Mouse (Mus musculus): ENCODE data around the gene Magi2. TPM values are rescaled to one million over a fixed set of nuclear protein-coding genes. Genes with fewer than 3 reads are reported as not detected.
A peak's percentile ranks its signal among the peaks of the same experiment; 100 is the strongest.
"Not testable (repeated sequence)": the region's sequence is repeated elsewhere in the genome, so short reads cannot be mapped to it uniquely, and the experiment has no call there.

The Magi2 gene
- polyA plus RNA-seq, 1 experiment from 2014 or later = 37.7 TPM

- peak overlapping the region; percentile 81 for H3K9ac ChIP-seq (replicated peaks; ENCODE audit: low read depth, low read length)
- H3K4me2 ChIP-seq (ENCODE audit: low read length) = peak overlapping the region; percentile 62
Observed at GRCm38 (mm10) chr5:20702480-20703303, 1475.9 kb downstream of the Magi2 start.

GRCm38 (mm10) chr5:20703304-20703700, 1476.5 kb downstream of the Magi2 start:
- H3K4me1 ChIP-seq (replicated peaks; ENCODE audit: control insufficient read depth, insufficient read depth, low read length) = peaks cover 10% of the 10 kb centered on the region
- WGBS = 31% methylated on average over 5 of the region's 5 CpGs
- H3K4me2 ChIP-seq (ENCODE audit: low read length) = peak overlapping the region; percentile 62
- 0 out of 2 replicates have a peak, but pooled peaks cover 2% of the 10 kb centered on the region for H3K36me3 ChIP-seq (ENCODE audit: control insufficient read depth, insufficient read depth)
- H3K4me3 ChIP-seq (replicated peaks; ENCODE audit: low read length) = peak overlapping the region; percentile 64
- ATAC-seq = no peak
- no peaks in the 10 kb centered on the region for H3K9me3 ChIP-seq (ENCODE audit: control insufficient read depth, low read length)
- peak overlapping the region; percentile 81; the same call in 1 of the 2 replicates for H3K9ac ChIP-seq (replicated peaks; ENCODE audit: low read depth, low read length)
- H3K27me3 ChIP-seq (replicated peaks; ENCODE audit: control insufficient read depth, insufficient read depth, low read length) = no peaks in the 10 kb centered on the region
- no peak overlapping the region; the same call in 1 of the 2 replicates for H3K27ac ChIP-seq (ENCODE audit: low read length)

More at GRCm38 (mm10) chr5:20702480-20703303, 1475.9 kb downstream of the Magi2 start:
- no peaks in the 10 kb centered on the region for H3K9me3 ChIP-seq (ENCODE audit: control insufficient read depth, low read length)
- peak overlapping the region; percentile 64 for H3K4me3 ChIP-seq (replicated peaks; ENCODE audit: low read length)
- peaks cover 10% of the 10 kb centered on the region for H3K4me1 ChIP-seq (replicated peaks; ENCODE audit: control insufficient read depth, insufficient read depth, low read length)
- no peaks in the 10 kb centered on the region for H3K27me3 ChIP-seq (replicated peaks; ENCODE audit: control insufficient read depth, insufficient read depth, low read length)
- WGBS = under 1% methylated on average over 46 of the region's 57 CpGs
- ATAC-seq = peak; percentile 51
- peak overlapping the region; percentile 98 for H3K27ac ChIP-seq (ENCODE audit: low read length)
- H3K36me3 ChIP-seq (ENCODE audit: control insufficient read depth, insufficient read depth) = 0 out of 2 replicates have a peak, but pooled peaks cover 2% of the 10 kb centered on the region

- no peak overlapping the region for H3K4me2 ChIP-seq (ENCODE audit: low read length)
- WGBS = 90% methylated on average over 13 of the region's 13 CpGs
- H3K27ac ChIP-seq (ENCODE audit: low read length) = no peak overlapping the region
- H3K4me3 ChIP-seq (replicated peaks; ENCODE audit: low read length) = no peak overlapping the region
- H3K4me1 ChIP-seq (replicated peaks; ENCODE audit: control insufficient read depth, insufficient read depth, low read length) = peaks cover 10% of the 10 kb centered on the region
- H3K9ac ChIP-seq (replicated peaks; ENCODE audit: low read depth, low read length) = no peak overlapping the region
- H3K9me3 ChIP-seq (ENCODE audit: control insufficient read depth, low read length) = no peaks in the 10 kb centered on the region
- no peak for ATAC-seq
- H3K27me3 ChIP-seq (replicated peaks; ENCODE audit: control insufficient read depth, insufficient read depth, low read length) = no peaks in the 10 kb centered on the region
- H3K36me3 ChIP-seq (ENCODE audit: control insufficient read depth, insufficient read depth) = 0 out of 2 replicates have a peak, but pooled peaks cover 2% of the 10 kb centered on the region
Observed at GRCm38 (mm10) chr5:20703971-20704575, 1477.2 kb downstream of the Magi2 start.

GRCm38 (mm10) chr5:20704886-20705285, 1478.0 kb downstream of the Magi2 start:
- ATAC-seq = no peak
- H3K9me3 ChIP-seq (ENCODE audit: control insufficient read depth, low read length) = no peaks in the 10 kb centered on the region
- H3K4me3 ChIP-seq (replicated peaks; ENCODE audit: low read length) = no peak overlapping the region
- H3K4me1 ChIP-seq (replicated peaks; ENCODE audit: control insufficient read depth, insufficient read depth, low read length) = peaks cover 10% of the 10 kb centered on the region
- H3K36me3 ChIP-seq (ENCODE audit: control insufficient read depth, insufficient read depth) = 0 out of 2 replicates have a peak, but pooled peaks cover 2% of the 10 kb centered on the region
- H3K9ac ChIP-seq (replicated peaks; ENCODE audit: low read depth, low read length) = no peak overlapping the region
- no peak overlapping the region for H3K27ac ChIP-seq (ENCODE audit: low read length)
- H3K27me3 ChIP-seq (replicated peaks; ENCODE audit: control insufficient read depth, insufficient read depth, low read length) = no peaks in the 10 kb centered on the region
- no peak overlapping the region for H3K4me2 ChIP-seq (ENCODE audit: low read length)
- WGBS = 64% methylated on average over 4 of the region's 4 CpGs

- H3K4me1 ChIP-seq (replicated peaks; ENCODE audit: control insufficient read depth, insufficient read depth, low read length); H3K4me2 ChIP-seq (ENCODE audit: low read length); H3K27me3 ChIP-seq (replicated peaks; ENCODE audit: control insufficient read depth, insufficient read depth, low read length); H3K4me3 ChIP-seq (replicated peaks; ENCODE audit: low read length); ATAC-seq; H3K9me3 ChIP-seq (ENCODE audit: control insufficient read depth, low read length); H3K36me3 ChIP-seq (ENCODE audit: control insufficient read depth, insufficient read depth); H3K9ac ChIP-seq (replicated peaks; ENCODE audit: low read depth, low read length); H3K27ac ChIP-seq (ENCODE audit: low read length): not testable (repeated sequence)
- WGBS = 92% methylated on average over 9 of the region's 18 CpGs
Observed at GRCm38 (mm10) chr5:20706322-20707282, 1479.8 kb downstream of the Magi2 start.

- ATAC-seq; H3K9ac ChIP-seq (replicated peaks; ENCODE audit: low read depth, low read length); H3K9me3 ChIP-seq (ENCODE audit: control insufficient read depth, low read length); H3K27ac ChIP-seq (ENCODE audit: low read length); H3K4me2 ChIP-seq (ENCODE audit: low read length); H3K27me3 ChIP-seq (replicated peaks; ENCODE audit: control insufficient read depth, insufficient read depth, low read length); H3K4me1 ChIP-seq (replicated peaks; ENCODE audit: control insufficient read depth, insufficient read depth, low read length); H3K36me3 ChIP-seq (ENCODE audit: control insufficient read depth, insufficient read depth); H3K4me3 ChIP-seq (replicated peaks; ENCODE audit: low read length): not testable (repeated sequence)
- WGBS = 85% methylated on average over 6 of the region's 6 CpGs
Observed at GRCm38 (mm10) chr5:20710845-20711244, 1484.0 kb downstream of the Magi2 start.

GRCm38 (mm10) chr5:20714619-20715018, 1487.8 kb downstream of the Magi2 start:
- H3K4me1 ChIP-seq (replicated peaks; ENCODE audit: control insufficient read depth, insufficient read depth, low read length); ATAC-seq; H3K36me3 ChIP-seq (ENCODE audit: control insufficient read depth, insufficient read depth); H3K4me2 ChIP-seq (ENCODE audit: low read length); H3K4me3 ChIP-seq (replicated peaks; ENCODE audit: low read length); H3K9me3 ChIP-seq (ENCODE audit: control insufficient read depth, low read length); H3K9ac ChIP-seq (replicated peaks; ENCODE audit: low read depth, low read length); H3K27ac ChIP-seq (ENCODE audit: low read length); H3K27me3 ChIP-seq (replicated peaks; ENCODE audit: control insufficient read depth, insufficient read depth, low read length): not testable (repeated sequence)
- WGBS = 78% methylated on average over 1 of the region's 1 CpGs

- H3K9me3 ChIP-seq (ENCODE audit: control insufficient read depth, low read length); H3K27ac ChIP-seq (ENCODE audit: low read length); H3K36me3 ChIP-seq (ENCODE audit: control insufficient read depth, insufficient read depth); H3K9ac ChIP-seq (replicated peaks; ENCODE audit: low read depth, low read length); H3K27me3 ChIP-seq (replicated peaks; ENCODE audit: control insufficient read depth, insufficient read depth, low read length); ATAC-seq; H3K4me3 ChIP-seq (replicated peaks; ENCODE audit: low read length); H3K4me1 ChIP-seq (replicated peaks; ENCODE audit: control insufficient read depth, insufficient read depth, low read length); H3K4me2 ChIP-seq (ENCODE audit: low read length): not testable (repeated sequence)
- 94% methylated on average over 6 of the region's 6 CpGs for WGBS
Observed at GRCm38 (mm10) chr5:20715980-20716379, 1489.1 kb downstream of the Magi2 start.
